Mouse (Mus musculus) ES-E14 (cell line): Measurements from ENCODE around the gene Ermp1.

Experiments used
- CHD2 ChIP-seq: IDR thresholded peaks from 2 replicates; pipeline ENCODE4 v1.6.1; 2014; ENCODE audit warnings: mild to moderate bottlenecking, low read depth, low read length, inconsistent platforms
- HCFC1 ChIP-seq: IDR thresholded peaks from 2 replicates; pipeline ENCODE4 v1.6.1; 2012; ENCODE audit warnings: low read length, inconsistent platforms, borderline replicate concordance; ENCODE audit not compliant: insufficient read depth
- MAFK ChIP-seq: IDR thresholded peaks from 2 replicates; pipeline ENCODE4 v1.6.1; 2014; ENCODE audit warnings: mild to moderate bottlenecking, low read depth, low read length, inconsistent platforms; ENCODE audit not compliant: insufficient read depth
- ZNF384 ChIP-seq: IDR thresholded peaks from 2 replicates; pipeline ENCODE4 v1.6.1; 2012; ENCODE audit warnings: low read depth, low read length, inconsistent platforms

DNA sequence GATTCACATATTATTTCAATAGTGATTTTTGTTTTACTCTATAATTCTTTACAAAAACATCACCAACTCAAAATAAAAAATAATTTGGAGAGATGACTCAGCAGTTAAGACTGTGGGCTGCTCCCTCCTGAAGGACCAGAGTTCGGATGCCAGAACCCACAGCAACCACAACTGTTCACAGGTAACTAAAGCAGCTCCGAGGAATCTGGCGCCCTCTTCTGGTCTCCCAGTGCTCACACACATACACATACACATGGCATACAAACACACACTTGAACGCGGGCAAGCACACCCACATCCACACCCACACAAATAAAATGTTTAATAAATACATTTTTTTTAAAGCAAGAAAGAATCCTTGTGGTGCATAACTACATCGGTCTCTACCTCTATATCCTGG is 3.5 kb downstream of the Ermp1 start:
- no peak for TF ChIP-seq HCFC1
- TF ChIP-seq CHD2, result no peak
- no peak for TF ChIP-seq ZNF384
- TF ChIP-seq MAFK, result peak; percentile 87
